Mouse (Mus musculus): ENCODE results near the gene Tubal3. TPM values are rescaled to one million over a fixed set of nuclear protein-coding genes. Genes with fewer than 3 reads are reported as not detected.

Gene Tubal3
- 17.8 TPM for polyA plus RNA-seq (2014; fragmentation: Illumina TruSeq; extraction: RNeasy Lipid Tissue Mini Kit (QIAGEN cat#74804); ENCODE audit: low read depth, low replicate concordance)

GRCm38 (mm10) chr13:3917571-3918311 is at the start of gene Tubal3, which contains the start of gene Net1:
Gene Tubal3, plus strand, starts transcription at chr13:3918274.
Gene Net1, minus strand, starts transcription at chr13:3918220.

GRCm38 (mm10) chr13:3945249-3945648 is 27.2 kb downstream of the Tubal3 start, which contains the start of gene Ucn3:
Gene Ucn3, minus strand, starts transcription at chr13:3945349.

Other genes with a start within 250 kb of the Tubal3 start
- not detected for gene Calml3, start 114.0 kb upstream of the Tubal3 start, polyA plus RNA-seq (2014; fragmentation: Illumina TruSeq; extraction: RNeasy Lipid Tissue Mini Kit (QIAGEN cat#74804); ENCODE audit: low read depth, low replicate concordance)
- gene Calm4, start 80.5 kb upstream of the Tubal3 start, polyA plus RNA-seq (2014; fragmentation: Illumina TruSeq; extraction: RNeasy Lipid Tissue Mini Kit (QIAGEN cat#74804); ENCODE audit: low read depth, low replicate concordance) = not detected
- not detected for gene Calm5, start 64.1 kb upstream of the Tubal3 start, polyA plus RNA-seq (2014; fragmentation: Illumina TruSeq; extraction: RNeasy Lipid Tissue Mini Kit (QIAGEN cat#74804); ENCODE audit: low read depth, low replicate concordance)
- gene Net1, start 54 bp upstream of the Tubal3 start, polyA plus RNA-seq (2014; fragmentation: Illumina TruSeq; extraction: RNeasy Lipid Tissue Mini Kit (QIAGEN cat#74804); ENCODE audit: low read depth, low replicate concordance) = 653 TPM
- gene Ucn3, start 27.1 kb downstream of the Tubal3 start, polyA plus RNA-seq (2014; fragmentation: Illumina TruSeq; extraction: RNeasy Lipid Tissue Mini Kit (QIAGEN cat#74804); ENCODE audit: low read depth, low replicate concordance) = not detected
- gene Akr1c14, start 130.7 kb downstream of the Tubal3 start, polyA plus RNA-seq (2014; fragmentation: Illumina TruSeq; extraction: RNeasy Lipid Tissue Mini Kit (QIAGEN cat#74804); ENCODE audit: low read depth, low replicate concordance) = 513 TPM
- gene Akr1c18, start 232.4 kb downstream of the Tubal3 start, polyA plus RNA-seq (2014; fragmentation: Illumina TruSeq; extraction: RNeasy Lipid Tissue Mini Kit (QIAGEN cat#74804); ENCODE audit: low read depth, low replicate concordance) = 2.6 TPM

All from sigmoid colon, adult 10 weeks (tissue).